Mouse (Mus musculus): ENCODE measurements around the gene Myh14.

- TF ChIP-seq TAL1 (IDR thresholded peaks at IDR 0.05; ENCODE audit: low read length) (no peak), GATA1 (IDR thresholded peaks at IDR 0.05; ENCODE audit: low read length) (no peak)
Measured at GRCm38 (mm10) chr7:44689331-44689730, 18.7 kb upstream of the Myh14 start.
